Mouse (Mus musculus): Measurements from ENCODE around the gene Psmc1.

Gene Psmc1

GRCm38 (mm10) chr12:100109986-100110696 lies at the start of gene Psmc1:
Gene Psmc1, plus strand, starts transcription at chr12:100110154.
- no peak; the same call in 1 of the 2 replicates for TF ChIP-seq GATA4 (IDR thresholded peaks at IDR 0.05; ENCODE audit: insufficient replicate concordance, low read length)

GRCm38 (mm10) chr12:100061071-100061470 lies 48.9 kb upstream of the Psmc1 start:
- TF ChIP-seq GATA4 (IDR thresholded peaks at IDR 0.05; ENCODE audit: insufficient replicate concordance, low read length) = no peak

- no peak for TF ChIP-seq GATA4 (IDR thresholded peaks at IDR 0.05; ENCODE audit: insufficient replicate concordance, low read length)
These were observed 48.1 kb upstream of the Psmc1 start for GRCm38 (mm10) chr12:100061826-100062225.

GRCm38 (mm10) chr12:100062584-100062983 lies 47.4 kb upstream of the Psmc1 start:
- no peak for TF ChIP-seq GATA4 (IDR thresholded peaks at IDR 0.05; ENCODE audit: insufficient replicate concordance, low read length)

- TF ChIP-seq GATA4 (IDR thresholded peaks at IDR 0.05; ENCODE audit: insufficient replicate concordance, low read length) = no peak
These were observed 44.8 kb upstream of the Psmc1 start for GRCm38 (mm10) chr12:100065109-100065508.

GRCm38 (mm10) chr12:100067477-100067876 lies 42.5 kb upstream of the Psmc1 start:
- TF ChIP-seq GATA4 (IDR thresholded peaks at IDR 0.05; ENCODE audit: insufficient replicate concordance, low read length) = no peak

- no peak for TF ChIP-seq GATA4 (IDR thresholded peaks at IDR 0.05; ENCODE audit: insufficient replicate concordance, low read length)
These were observed 36.7 kb upstream of the Psmc1 start for GRCm38 (mm10) chr12:100073201-100073672.

- no peak for TF ChIP-seq GATA4 (IDR thresholded peaks at IDR 0.05; ENCODE audit: insufficient replicate concordance, low read length)
These were observed 34.2 kb upstream of the Psmc1 start for GRCm38 (mm10) chr12:100075715-100076114.

- TF ChIP-seq GATA4 (IDR thresholded peaks at IDR 0.05; ENCODE audit: insufficient replicate concordance, low read length) = no peak
These were observed 30.2 kb upstream of the Psmc1 start for GRCm38 (mm10) chr12:100079636-100080286.

GRCm38 (mm10) chr12:100088026-100088425 lies 21.9 kb upstream of the Psmc1 start:
- no peak for TF ChIP-seq GATA4 (IDR thresholded peaks at IDR 0.05; ENCODE audit: insufficient replicate concordance, low read length)

- TF ChIP-seq GATA4 (IDR thresholded peaks at IDR 0.05; ENCODE audit: insufficient replicate concordance, low read length) = no peak
These were observed 20.7 kb upstream of the Psmc1 start for GRCm38 (mm10) chr12:100089265-100089664.

GRCm38 (mm10) chr12:100090750-100091149 lies 19.2 kb upstream of the Psmc1 start:
- TF ChIP-seq GATA4 (IDR thresholded peaks at IDR 0.05; ENCODE audit: insufficient replicate concordance, low read length) = no peak

- TF ChIP-seq GATA4 (IDR thresholded peaks at IDR 0.05; ENCODE audit: insufficient replicate concordance, low read length) = no peak
These were observed 16.9 kb upstream of the Psmc1 start for GRCm38 (mm10) chr12:100093046-100093445.

GRCm38 (mm10) chr12:100099971-100100706 lies 9.8 kb upstream of the Psmc1 start:
- TF ChIP-seq GATA4 (IDR thresholded peaks at IDR 0.05; ENCODE audit: insufficient replicate concordance, low read length) = no peak

GRCm38 (mm10) chr12:100100707-100101030 lies 9.3 kb upstream of the Psmc1 start:
- no peak for TF ChIP-seq GATA4 (IDR thresholded peaks at IDR 0.05; ENCODE audit: insufficient replicate concordance, low read length)

- no peak for TF ChIP-seq GATA4 (IDR thresholded peaks at IDR 0.05; ENCODE audit: insufficient replicate concordance, low read length)
These were observed 8.3 kb upstream of the Psmc1 start for GRCm38 (mm10) chr12:100101651-100102050.

All from liver, adult (tissue).